Mouse (Mus musculus) layer of hippocampus, postnatal 25 days (tissue): ENCODE measurements around the gene Ccdc42. TPM values are rescaled to one million over a fixed set of nuclear protein-coding genes. Genes with fewer than 3 reads are reported as not detected.

ENCODE experiments used
- DNase-seq, 2 experiments: peaks; one replicate each; pipeline ENCODE4 v3.0.0; 2022; ENCODE audit warnings: mixed read lengths in 2 of 2, low spot score in 1 of 2; ENCODE audit errors: extremely low spot score in 1 of 2
- total RNA-seq, 2 experiments: library from RNA; stranded (reverse); gene quantifications; 2 replicates each; pipeline ENCODE4 v1.2.3; 2021

Ccdc42 gene
- total RNA-seq, 2 experiments from 2014 or later, result 2.0 to 2.4 TPM

DNA sequence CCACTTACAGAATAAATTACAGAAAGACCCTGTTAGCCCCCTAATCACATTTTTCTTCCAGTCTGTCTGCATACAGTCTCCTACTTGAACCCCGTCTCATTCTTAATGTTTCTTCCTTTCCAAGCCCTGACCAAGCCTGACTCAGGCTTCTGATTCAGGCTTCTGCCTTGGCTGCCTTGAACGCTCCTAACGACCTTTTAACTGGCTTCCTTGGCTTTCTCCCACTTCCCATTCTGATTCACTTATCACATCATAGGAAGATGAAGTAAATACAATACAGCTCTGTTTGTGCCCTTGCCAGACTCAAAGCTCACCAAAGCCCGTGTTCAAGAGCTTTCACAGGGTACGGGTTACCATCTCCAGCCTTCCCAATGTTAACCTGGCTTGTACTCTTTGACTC is 54.5 kb downstream of the Ccdc42 start:
- no peak for DNase-seq

GRCm38 (mm10) chr11:68644781-68645180 is 58.0 kb downstream of the Ccdc42 start:
- no peak for DNase-seq

Other genes starting within 250 kb of the Ccdc42 start
- gene Ntn1, start 186.2 kb upstream of the Ccdc42 start, total RNA-seq, result 1 to 10 TPM; 7.4 to 7.5 TPM
- gene Pik3r5, start 154.9 kb upstream of the Ccdc42 start, total RNA-seq, result 1 to 10 TPM; 1.7 to 2.1 TPM
- 1 to 10 TPM; 1.6 to 2.0 TPM for gene Pik3r6, start 84.0 kb upstream of the Ccdc42 start, total RNA-seq
- not detected for gene Mfsd6l, start 30.8 kb upstream of the Ccdc42 start, total RNA-seq
- gene Myh10, start 104.5 kb downstream of the Ccdc42 start, total RNA-seq, result 100 to 1,000 TPM; 122 to 139 TPM